Mouse (Mus musculus) CH12.LX (cell line): ENCODE measurements around the gene Hist1h2ae. TPM values are rescaled to one million over a fixed set of nuclear protein-coding genes. Genes with fewer than 3 reads are reported as not detected.

Source experiments
- DNase-seq: peaks from one replicate; pipeline ENCODE4 v3.0.0-alpha.2; 2013; ENCODE audit errors: extremely low read depth
- H3K27ac ChIP-seq: 2 replicates; pipeline ENCODE4 v1.5.1; 2012; ENCODE audit warnings: low read depth, mild to moderate bottlenecking, control low read depth, moderate library complexity; ENCODE audit not compliant: insufficient read depth
- H3K27me3 ChIP-seq: replicated peaks from 2 replicates; pipeline ENCODE3; 2012; ENCODE audit warnings: inconsistent platforms
- H3K36me3 ChIP-seq, 2 experiments: replicated peaks in 1 of 2; 2 replicates each; pipeline versions ENCODE3 to v1.6.1; 2012; ENCODE audit warnings: inconsistent platforms in 1 of 2, low read length in 1 of 2, mild to moderate bottlenecking in 1 of 2, mixed read lengths in 1 of 2, moderate library complexity in 1 of 2; ENCODE audit not compliant: control insufficient read depth in 1 of 2, insufficient read depth in 1 of 2
- H3K4me1 ChIP-seq, 2 experiments: 2 replicates each; pipeline ENCODE4 v1.6.1; 2012; ENCODE audit warnings: inconsistent platforms in 1 of 2, moderate library complexity in 1 of 2; ENCODE audit not compliant: insufficient read depth in 2 of 2, control insufficient read depth in 1 of 2
- H3K4me2 ChIP-seq: 2 replicates; pipeline ENCODE4 v1.6.1; 2012; ENCODE audit warnings: low read depth, mild to moderate bottlenecking, control low read depth; ENCODE audit not compliant: poor library complexity, insufficient read depth, severe bottlenecking
- H3K4me3 ChIP-seq, 3 experiments: fragments of 150-350 bp in 1 of 3; sonication (generic) in 1 of 3; replicated peaks in 1 of 3; 2 replicates each; pipeline versions ENCODE3 to v1.5.1; 2011 to 2012; ENCODE audit warnings: low read depth in 2 of 3, low read length in 2 of 3, mild to moderate bottlenecking in 2 of 3, moderate library complexity in 2 of 3, control low read depth in 1 of 3, improper control_type of control experiment in 1 of 3, inconsistent platforms in 1 of 3, mixed read lengths in 1 of 3; ENCODE audit not compliant: poor library complexity in 1 of 3
- H3K79me2 ChIP-seq: replicated peaks from 2 replicates; pipeline ENCODE4 v1.6.1; 2012; ENCODE audit warnings: mild to moderate bottlenecking, moderate library complexity; ENCODE audit not compliant: control insufficient read depth, poor library complexity, insufficient read depth, severe bottlenecking; ENCODE audit errors: extremely low read depth
- H3K9ac ChIP-seq: 2 replicates; pipeline ENCODE4 v1.6.1; 2012; ENCODE audit warnings: low read depth, mild to moderate bottlenecking, control low read depth, moderate library complexity; ENCODE audit not compliant: insufficient read depth
- H3K9me3 ChIP-seq: replicated peaks from 2 replicates; pipeline ENCODE3; 2012; ENCODE audit warnings: low read length, inconsistent platforms, mixed read lengths
- BHLHE40 ChIP-seq: IDR thresholded peaks from 2 replicates; pipeline ENCODE4 v1.6.1; 2011; ENCODE audit warnings: mild to moderate bottlenecking, low read depth, low read length, improper control_type of control experiment
- CHD2 ChIP-seq: IDR thresholded peaks from 2 replicates; pipeline ENCODE4 v1.6.1; 2011; ENCODE audit warnings: low read length, improper control_type of control experiment
- CTCF ChIP-seq, 2 experiments: IDR thresholded peaks in 1 of 2; conservative IDR thresholded peaks in 1 of 2; 2 replicates each; pipeline ENCODE4 v1.5.1; 2011 to 2012; ENCODE audit warnings: low read depth in 2 of 2, low read length in 2 of 2, improper control_type of control experiment in 1 of 2, inconsistent platforms in 1 of 2, mild to moderate bottlenecking in 1 of 2, moderate library complexity in 1 of 2
- ELF1 ChIP-seq: IDR thresholded peaks from 2 replicates; pipeline ENCODE4 v1.6.1; 2014; ENCODE audit warnings: low read depth, mild to moderate bottlenecking, inconsistent platforms, low read length, improper control_type of control experiment
- EP300 ChIP-seq: IDR thresholded peaks from 2 replicates; pipeline ENCODE4 v1.6.1; 2011; ENCODE audit warnings: low read length, improper control_type of control experiment
- GABPA ChIP-seq: IDR thresholded peaks from 2 replicates; pipeline ENCODE4 v1.6.1; 2012; ENCODE audit warnings: low read depth, low read length, improper control_type of control experiment, inconsistent platforms; ENCODE audit not compliant: insufficient replicate concordance
- HCFC1 ChIP-seq: IDR thresholded peaks from 2 replicates; pipeline ENCODE4 v1.6.1; 2012; ENCODE audit warnings: low read depth, mild to moderate bottlenecking, inconsistent platforms, low read length, improper control_type of control experiment
- JUN ChIP-seq: IDR thresholded peaks from 2 replicates; pipeline ENCODE4 v1.6.1; 2011; ENCODE audit warnings: low read depth, mild to moderate bottlenecking, low read length, improper control_type of control experiment, moderate library complexity; ENCODE audit not compliant: insufficient read depth
- JUND ChIP-seq: conservative IDR thresholded peaks from 2 replicates; pipeline ENCODE4 v1.6.1; 2011; ENCODE audit warnings: low read depth, low read length, improper control_type of control experiment
- KAT2A ChIP-seq: IDR thresholded peaks from 2 replicates; pipeline ENCODE4 v1.6.1; 2012; ENCODE audit warnings: low read length, improper control_type of control experiment, inconsistent platforms; ENCODE audit not compliant: insufficient replicate concordance
- MAFK ChIP-seq: IDR thresholded peaks from 2 replicates; pipeline ENCODE4 v1.6.1; 2011; ENCODE audit warnings: low read length, improper control_type of control experiment; ENCODE audit not compliant: insufficient replicate concordance
- MAX ChIP-seq: IDR thresholded peaks from 2 replicates; pipeline ENCODE4 v1.6.1; 2011; ENCODE audit warnings: low read length, improper control_type of control experiment
- MAZ ChIP-seq: IDR thresholded peaks from 2 replicates; pipeline ENCODE4 v1.6.1; 2012; ENCODE audit warnings: low read depth, mild to moderate bottlenecking, inconsistent platforms, low read length, improper control_type of control experiment, moderate library complexity
- MXI1 ChIP-seq: IDR thresholded peaks from 2 replicates; pipeline ENCODE4 v1.6.1; 2011; ENCODE audit warnings: mild to moderate bottlenecking, low read depth, low read length, improper control_type of control experiment
- MYC ChIP-seq: IDR thresholded peaks from 2 replicates; pipeline ENCODE4 v1.6.1; 2011; ENCODE audit warnings: low read depth, mild to moderate bottlenecking, improper control_type of control experiment, low read length
- NELFE ChIP-seq: IDR thresholded peaks from 2 replicates; pipeline ENCODE4 v1.6.1; 2011; ENCODE audit warnings: low read depth, low read length, improper control_type of control experiment
- NRF1 ChIP-seq: IDR thresholded peaks from 2 replicates; pipeline ENCODE4 v1.6.1; 2014; ENCODE audit warnings: low read depth, mild to moderate bottlenecking, inconsistent platforms, low read length, improper control_type of control experiment, moderate library complexity
- POLR2A ChIP-seq: IDR thresholded peaks from 2 replicates; pipeline ENCODE4 v1.6.1; 2011; ENCODE audit warnings: low read depth, mild to moderate bottlenecking, improper control_type of control experiment, low read length
- POLR2AphosphoS2 ChIP-seq: IDR thresholded peaks from 2 replicates; pipeline ENCODE4 v1.6.1; 2011; ENCODE audit warnings: low read depth, low read length, improper control_type of control experiment
- RAD21 ChIP-seq: IDR thresholded peaks from 2 replicates; pipeline ENCODE4 v1.6.1; 2011; ENCODE audit warnings: low read depth, mild to moderate bottlenecking, low read length, improper control_type of control experiment, moderate library complexity
- RCOR1 ChIP-seq: conservative IDR thresholded peaks from 2 replicates; pipeline ENCODE4 v1.6.1; 2012; ENCODE audit warnings: low read depth, mild to moderate bottlenecking, inconsistent platforms, low read length, improper control_type of control experiment
- SIN3A ChIP-seq: IDR thresholded peaks from 2 replicates; pipeline ENCODE4 v1.6.1; 2012; ENCODE audit warnings: low read length, improper control_type of control experiment, inconsistent platforms
- TBP ChIP-seq: conservative IDR thresholded peaks from 2 replicates; pipeline ENCODE4 v1.6.1; 2011; ENCODE audit warnings: low read depth, low read length, improper control_type of control experiment
- UBTF ChIP-seq: IDR thresholded peaks from 2 replicates; pipeline ENCODE4 v1.6.1; 2012; ENCODE audit warnings: low read depth, mild to moderate bottlenecking, inconsistent platforms, low read length, improper control_type of control experiment, moderate library complexity
- ZC3H11A ChIP-seq: IDR thresholded peaks from 2 replicates; pipeline ENCODE4 v1.6.1; 2012; ENCODE audit warnings: low read depth, mild to moderate bottlenecking, inconsistent platforms, low read length, improper control_type of control experiment
- ZMIZ1 ChIP-seq: IDR thresholded peaks from 2 replicates; pipeline ENCODE4 v1.6.1; 2012; ENCODE audit warnings: low read depth, mild to moderate bottlenecking, inconsistent platforms, low read length, improper control_type of control experiment
- ZNF384 ChIP-seq: IDR thresholded peaks from 2 replicates; pipeline ENCODE4 v1.6.1; 2012; ENCODE audit warnings: low read depth, low read length, improper control_type of control experiment, inconsistent platforms
- dilution Hi-C: fragments of 300-500 bp; cut with MboI; formaldehyde crosslinking; loops from 2 replicates; pipeline ENCODE4 v1.14.3; 2020; ENCODE audit warnings: low sequenced_read_pairs; ENCODE audit not compliant: extremely low pct_unique_long_range_greater_than_20kb, extremely low pct_ligation_motif_present
- in situ Hi-C: fragments of 300-500 bp; cut with MboI; formaldehyde crosslinking; loops from 3 replicates; pipeline ENCODE4 v1.14.3; 2019; ENCODE audit warnings: low sequenced_read_pairs, low pct_ligation_motif_present, low pct_unique_long_range_greater_than_20kb, mixed read lengths
- polyA plus RNA-seq: library from polyadenylated mRNA; unstranded; fragments of >175 nt; gene quantifications from 2 replicates; pipeline ENCODE4 v1.2.1, GENCODE M21; 2012; ENCODE audit warnings: low read depth; ENCODE audit not compliant: insufficient read length
- total RNA-seq, 2 experiments: library from RNA; depleted of rRNA; stranded (reverse); fragments of 300-350 nt in 1 of 2; fragments of >200 nt in 1 of 2; gene quantifications; 2 replicates each; pipeline ENCODE4 v1.2.3; 2012 to 2014

The Hist1h2ae gene
- total and polyA plus RNA-seq, 3 experiments, result 3.5 to 648 (median 16.3) TPM

GRCm38 (mm10) chr13:23536076-23536822 is 34.8 kb downstream of the Hist1h2ae start:
- TF ChIP-seq POLR2AphosphoS2, result peak; percentile 86
- no peak; the same call in 1 of the 2 replicates for TF ChIP-seq JUND
- TF ChIP-seq NELFE, result no peak
- no peak; the same call in 1 of the 2 replicates for TF ChIP-seq HCFC1
- no peak for TF ChIP-seq CTCF (conservative IDR thresholded peaks at IDR 0.05 in 1 of 2, IDR thresholded peaks at IDR 0.05 in 1 of 2; ENCODE audit: low read depth in 2 of 2, low read length in 2 of 2)
- no peak for TF ChIP-seq NRF1
- TF ChIP-seq POLR2A, result peak; percentile 54; the same call in 1 of the 2 replicates
- no peak for TF ChIP-seq GABPA
- 0 out of 2 replicates have a peak, but pooled peaks have one; percentile 57 for TF ChIP-seq SIN3A
- no peak for TF ChIP-seq RAD21
- no peak for TF ChIP-seq ZNF384
- TF ChIP-seq MAFK, result no peak
- 0 out of 2 replicates have a peak, but pooled peaks have one; percentile 2 for TF ChIP-seq MYC
- TF ChIP-seq TBP, result 0 out of 2 replicates have a peak, but pooled peaks have one; percentile 4
- peak; percentile 21; the same call in 1 of the 2 replicates for TF ChIP-seq RCOR1
- TF ChIP-seq EP300, result no peak
- no peak; the same call in 1 of the 2 replicates for TF ChIP-seq MAX
- no peak for TF ChIP-seq ELF1
- no peak for TF ChIP-seq MAZ
- no peak for TF ChIP-seq BHLHE40
- TF ChIP-seq CHD2, result no peak
- TF ChIP-seq MXI1, result no peak
- TF ChIP-seq KAT2A, result no peak
- no peak for TF ChIP-seq ZC3H11A
- no peak for TF ChIP-seq UBTF
- TF ChIP-seq JUN, result no peak
- peak; percentile 93; the same call in 1 of the 2 replicates for TF ChIP-seq ZMIZ1
- in situ Hi-C loops (no loop called here), dilution Hi-C loops (no loop called here)
- H3K36me3 ChIP-seq, result no peaks in the 10 kb centered on the region
- no peaks in the 10 kb centered on the region for H3K79me2 ChIP-seq
- no peaks in the 10 kb centered on the region for H3K9me3 ChIP-seq
- peak overlapping the region; percentile 49 to 58 (median 55) for H3K4me3 ChIP-seq
- H3K4me1 ChIP-seq, result peaks cover 9 to 57% of the 10 kb centered on the region in 2 experiments; a peak in 3 of 4 replicates
- no peak for DNase-seq
- H3K27me3 ChIP-seq, result no peaks in the 10 kb centered on the region
- H3K4me2 ChIP-seq, result peak overlapping the region; percentile 93
- H3K27ac ChIP-seq, result peak overlapping the region; percentile 80
- peak overlapping the region; percentile 95 for H3K9ac ChIP-seq
